Mouse (Mus musculus) thymus, adult 2 months (tissue): ENCODE data around the gene Mief2.

ENCODE experiments used
- CTCF ChIP-seq: fragments of 200-500 bp; IDR thresholded peaks from 2 replicates; pipeline ENCODE4 v1.5.1; 2012; ENCODE audit warnings: mild to moderate bottlenecking, control low read depth, low read length, moderate library complexity, borderline replicate concordance; ENCODE audit not compliant: control insufficient read depth, poor library complexity, insufficient read depth; ENCODE audit errors: extremely low read depth
- POLR2A ChIP-seq: fragments of 200-500 bp; IDR thresholded peaks from 2 replicates; pipeline ENCODE4 v1.6.1; 2012; ENCODE audit warnings: mild to moderate bottlenecking, low read length, control low read depth, moderate library complexity; ENCODE audit not compliant: control insufficient read depth, poor library complexity, insufficient read depth; ENCODE audit errors: extremely low read depth

DNA sequence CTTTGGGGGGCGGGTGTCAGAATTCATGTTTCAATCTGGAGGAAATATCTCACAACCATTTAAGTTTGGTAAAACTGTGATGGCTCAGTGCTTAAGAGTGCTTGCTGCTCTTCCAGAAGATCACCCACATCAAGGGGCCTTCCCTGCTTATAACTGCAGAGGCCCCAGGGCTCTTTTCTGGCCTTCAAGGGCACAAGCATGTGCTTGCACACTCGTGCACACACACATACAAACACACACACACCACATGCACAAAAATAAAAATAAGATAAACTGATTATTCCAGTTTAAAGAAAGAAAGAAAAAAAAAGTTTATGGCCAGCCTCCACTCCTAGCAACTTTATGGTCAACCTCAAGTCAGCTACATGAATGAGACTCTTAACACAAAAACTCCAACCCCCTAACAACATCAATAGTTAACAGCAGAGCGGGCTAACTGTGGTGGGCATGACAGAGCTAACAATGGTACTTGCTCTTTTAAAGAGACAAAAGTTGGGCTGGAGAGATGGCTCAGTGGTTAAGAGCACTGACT, 46.0 kb downstream of the Mief2 start:
- TF ChIP-seq POLR2A (no peak), CTCF (no peak)
